In the genomic region with DNA sequence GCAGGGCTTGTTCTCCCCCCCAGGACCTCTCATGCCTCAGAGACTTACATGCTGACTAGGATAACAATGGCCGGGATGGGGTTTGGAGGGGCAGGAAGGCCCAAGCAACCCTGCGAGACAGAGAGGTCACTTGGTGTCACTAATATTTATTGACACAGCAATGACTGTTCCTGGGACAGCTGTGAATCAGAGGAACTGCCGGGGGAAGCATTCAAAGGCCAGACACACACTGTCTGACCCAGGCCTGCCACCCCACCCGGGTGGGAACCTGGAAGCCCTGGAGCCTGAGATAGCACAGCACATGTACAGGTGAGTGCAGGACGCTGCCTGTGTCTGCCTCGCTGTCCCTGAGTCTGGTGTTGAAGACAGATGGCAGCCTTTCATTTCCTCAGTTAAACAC, we compare ENCODE assay signal across 10 mouse cellular contexts.
A peak's percentile ranks its signal among the peaks of the same experiment; 100 is the strongest.
DNase-seq lines count a peak whose midpoint lies in the region; ATAC-seq lines count a peak whose summit lies in the region.
"Had no signal": no experiment of that assay in that cellular context is flagged by ENCODE, and none has a peak within 500 bp of the region (broad histone marks: within the 10 kb centered on the region; RNA-seq: fewer than 3 reads in every experiment).

No protein-coding gene starts in this region.

- no peak overlapping the region for H3K4me3 ChIP-seq in hindbrain, embryonic 13.5 days
- no peak overlapping the region for H3K4me3 ChIP-seq in hindbrain, embryonic 11.5 days (ENCODE audit: low read depth, low read length)
- H3K4me3 ChIP-seq in neural tube, embryonic 13.5 days, result no peak overlapping the region
- no peak overlapping the region for H3K4me3 ChIP-seq in forebrain, embryonic 15.5 days
- H3K4me3 ChIP-seq: intestine, embryonic 15.5 days; megakaryocyte, embryonic 14.5 days had no signal

- H3K36me3 ChIP-seq in hindbrain, embryonic 13.5 days, result no peaks in the 10 kb centered on the region
- H3K36me3 ChIP-seq in hindbrain, embryonic 11.5 days (ENCODE audit: control insufficient read depth, insufficient read depth, low read length), result no peaks in the 10 kb centered on the region
- H3K36me3 ChIP-seq in neural tube, embryonic 13.5 days, result no peaks in the 10 kb centered on the region
- H3K36me3 ChIP-seq in forebrain, embryonic 15.5 days, result no peaks in the 10 kb centered on the region
- H3K36me3 ChIP-seq: intestine, embryonic 15.5 days had no signal

- no peak overlapping the region for H3K4me2 ChIP-seq in hindbrain, embryonic 13.5 days
- H3K4me2 ChIP-seq in hindbrain, embryonic 11.5 days (replicated peaks; ENCODE audit: low read depth, low read length), result no peak overlapping the region
- H3K4me2 ChIP-seq in neural tube, embryonic 13.5 days, result no peak overlapping the region
- H3K4me2 ChIP-seq in forebrain, embryonic 15.5 days (replicated peaks), result no peak overlapping the region
- H3K4me2 ChIP-seq: heart, embryonic 11.5 days; intestine, embryonic 15.5 days had no signal

- no peak for ATAC-seq in hindbrain, embryonic 13.5 days (ENCODE audit: low FRiP score)
- no peak for ATAC-seq in hindbrain, embryonic 11.5 days (ENCODE audit: low FRiP score)
- no peak for ATAC-seq in neural tube, embryonic 13.5 days (ENCODE audit: low read depth)
- ATAC-seq in forebrain, embryonic 15.5 days (replicated peaks), result no peak
- ATAC-seq: intestine, embryonic 15.5 days had no signal

- peak overlapping the region; percentile 66; the same call in 1 of the 2 replicates for H3K27ac ChIP-seq in hindbrain, embryonic 13.5 days
- no peak overlapping the region for H3K27ac ChIP-seq in hindbrain, embryonic 11.5 days (ENCODE audit: low read depth, low read length)
- peak overlapping the region; percentile 64 for H3K27ac ChIP-seq in neural tube, embryonic 13.5 days (replicated peaks)
- H3K27ac ChIP-seq in forebrain, embryonic 15.5 days (replicated peaks), result peak overlapping the region; percentile 70
- H3K27ac ChIP-seq: intestine, embryonic 15.5 days had no signal

- WGBS in hindbrain, embryonic 13.5 days, result 30% methylated on average over 6 of the region's 6 CpGs
- 31% methylated on average over 6 of the region's 6 CpGs for WGBS in hindbrain, embryonic 11.5 days
- WGBS in neural tube, embryonic 13.5 days, result 11% methylated on average over 6 of the region's 6 CpGs
- 41% methylated on average over 6 of the region's 6 CpGs for WGBS in forebrain, embryonic 15.5 days

- 0 out of 2 replicates have a peak, but pooled peaks cover 3% of the 10 kb centered on the region for H3K27me3 ChIP-seq in hindbrain, embryonic 13.5 days
- no peaks in the 10 kb centered on the region for H3K27me3 ChIP-seq in hindbrain, embryonic 11.5 days (ENCODE audit: control insufficient read depth, insufficient read depth, low read length)
- H3K27me3 ChIP-seq in neural tube, embryonic 13.5 days, result no peaks in the 10 kb centered on the region
- no peaks in the 10 kb centered on the region for H3K27me3 ChIP-seq in forebrain, embryonic 15.5 days
- H3K27me3 ChIP-seq: intestine, embryonic 15.5 days had no signal

- intact Hi-C loops in gastrocnemius, postnatal 36 days (cut with DNase I), result loop anchor here (5.0 kb wide), 1 partner anchor 33 kb away; no protein-coding TSS in a partner anchor

- H3K4me1 ChIP-seq in hindbrain, embryonic 13.5 days (replicated peaks), result peaks cover 44% of the 10 kb centered on the region
- peaks cover 16% of the 10 kb centered on the region for H3K4me1 ChIP-seq in hindbrain, embryonic 11.5 days (replicated peaks; ENCODE audit: control insufficient read depth, insufficient read depth, low read length)
- H3K4me1 ChIP-seq in neural tube, embryonic 13.5 days (replicated peaks), result peaks cover 49% of the 10 kb centered on the region
- H3K4me1 ChIP-seq in forebrain, embryonic 15.5 days, result peaks cover 35% of the 10 kb centered on the region

- H3K9ac ChIP-seq in hindbrain, embryonic 13.5 days, result no peak overlapping the region
- H3K9ac ChIP-seq in hindbrain, embryonic 11.5 days (ENCODE audit: low read depth, low read length), result no peak overlapping the region
- 0 out of 2 replicates have a peak overlapping the region, but pooled peaks have one; percentile 8 for H3K9ac ChIP-seq in neural tube, embryonic 13.5 days
- H3K9ac ChIP-seq in forebrain, embryonic 15.5 days (replicated peaks), result no peak overlapping the region
- H3K9ac ChIP-seq: intestine, embryonic 15.5 days had no signal

- H3K9me3 ChIP-seq in hindbrain, embryonic 13.5 days, result no peaks in the 10 kb centered on the region
- H3K9me3 ChIP-seq in hindbrain, embryonic 11.5 days (ENCODE audit: control insufficient read depth, low read length), result no peaks in the 10 kb centered on the region
- H3K9me3 ChIP-seq in neural tube, embryonic 13.5 days, result no peaks in the 10 kb centered on the region
- no peaks in the 10 kb centered on the region for H3K9me3 ChIP-seq in forebrain, embryonic 15.5 days
- H3K9me3 ChIP-seq: intestine, embryonic 15.5 days had no signal

- DNase-seq in hindbrain, embryonic 11.5 days (ENCODE audit: low spot score), result no peak
- no peak for DNase-seq in neural tube, embryonic 10.5 days (ENCODE audit: extremely low spot score, low spot score)
- DNase-seq in ovary, postnatal 36 days (ENCODE audit: low spot score), result no peak
- DNase-seq in gastrocnemius, postnatal 36 days, result no peak
